Mouse (Mus musculus): Measurements from ENCODE around the gene Bzw1. TPM values are rescaled to one million over a fixed set of nuclear protein-coding genes. Genes with fewer than 3 reads are reported as not detected.

Bzw1 gene
- polyA plus RNA-seq, 1 experiment from 2014 or later, result 595 TPM

- Histone ChIP-seq H3K27ac (replicated peaks; ENCODE audit: low read depth, low read length) (no peak overlapping the region), H3K9ac (replicated peaks; ENCODE audit: low read length) (peak overlapping the region; percentile 99), H3K4me3 (ENCODE audit: low read depth, low read length) (peak overlapping the region; percentile 100), H3K36me3 (replicated peaks; ENCODE audit: control insufficient read depth, insufficient read depth, low read depth, low read length) (peaks cover 6% of the 10 kb centered on the region), H3K9me3 (replicated peaks; ENCODE audit: control insufficient read depth, low read length) (no peaks in the 10 kb centered on the region), H3K4me2 (ENCODE audit: low read depth, low read length) (peak overlapping the region; percentile 66), H3K4me1 (ENCODE audit: control insufficient read depth, insufficient read depth, low read length) (no peaks in the 10 kb centered on the region), H3K27me3 (ENCODE audit: control insufficient read depth, insufficient read depth, low read length) (no peaks in the 10 kb centered on the region)
- ATAC-seq (replicated peaks; ENCODE audit: insufficient number of reproducible peaks, low FRiP score, low TSS enrichment, low read depth) (no peak), DNase-seq (ENCODE audit: low spot score) (no peak)
- 46% methylated on average over 19 of the region's 19 CpGs for WGBS
These were observed 1.1 kb upstream of the Bzw1 start for GRCm38 (mm10) chr1:58391421-58392267.

- peak overlapping the region; percentile 99 for H3K9ac ChIP-seq (replicated peaks; ENCODE audit: low read length)
- no peaks in the 10 kb centered on the region for H3K27me3 ChIP-seq (ENCODE audit: control insufficient read depth, insufficient read depth, low read length)
- 1% methylated on average over 16 of the region's 16 CpGs for WGBS
- peak overlapping the region; percentile 66 for H3K4me2 ChIP-seq (ENCODE audit: low read depth, low read length)
- peak overlapping the region; percentile 100 for H3K4me3 ChIP-seq (ENCODE audit: low read depth, low read length)
- no peaks in the 10 kb centered on the region for H3K4me1 ChIP-seq (ENCODE audit: control insufficient read depth, insufficient read depth, low read length)
- H3K27ac ChIP-seq (replicated peaks; ENCODE audit: low read depth, low read length), result peak overlapping the region; percentile 98
- DNase-seq (ENCODE audit: low spot score) (peak; percentile 68), ATAC-seq (replicated peaks; ENCODE audit: insufficient number of reproducible peaks, low FRiP score, low TSS enrichment, low read depth) (no peak)
- H3K36me3 ChIP-seq (replicated peaks; ENCODE audit: control insufficient read depth, insufficient read depth, low read depth, low read length), result peaks cover 6% of the 10 kb centered on the region
- no peaks in the 10 kb centered on the region for H3K9me3 ChIP-seq (replicated peaks; ENCODE audit: control insufficient read depth, low read length)
These were observed 438 bp upstream of the Bzw1 start for GRCm38 (mm10) chr1:58392268-58392651.

GRCm38 (mm10) chr1:58393284-58394195 lies 842 bp downstream of the Bzw1 start:
- Histone ChIP-seq H3K36me3 (replicated peaks; ENCODE audit: control insufficient read depth, insufficient read depth, low read depth, low read length) (peaks cover 8% of the 10 kb centered on the region), H3K9me3 (replicated peaks; ENCODE audit: control insufficient read depth, low read length) (no peaks in the 10 kb centered on the region), H3K9ac (replicated peaks; ENCODE audit: low read length) (peak overlapping the region; percentile 99), H3K27ac (replicated peaks; ENCODE audit: low read depth, low read length) (peak overlapping the region; percentile 98), H3K4me1 (ENCODE audit: control insufficient read depth, insufficient read depth, low read length) (no peaks in the 10 kb centered on the region), H3K4me2 (ENCODE audit: low read depth, low read length) (peak overlapping the region; percentile 41), H3K4me3 (ENCODE audit: low read depth, low read length) (peak overlapping the region; percentile 100), H3K27me3 (ENCODE audit: control insufficient read depth, insufficient read depth, low read length) (no peaks in the 10 kb centered on the region)
- ATAC-seq (replicated peaks; ENCODE audit: insufficient number of reproducible peaks, low FRiP score, low TSS enrichment, low read depth), result peak; percentile 60
- WGBS, result under 1% methylated on average over 56 of the region's 90 CpGs
- peak; percentile 49 for DNase-seq (ENCODE audit: low spot score)

GRCm38 (mm10) chr1:58395341-58395740 lies 2.6 kb downstream of the Bzw1 start:
- ATAC-seq (replicated peaks; ENCODE audit: insufficient number of reproducible peaks, low FRiP score, low TSS enrichment, low read depth) (no peak), DNase-seq (ENCODE audit: low spot score) (no peak)
- Histone ChIP-seq H3K4me2 (ENCODE audit: low read depth, low read length) (no peak overlapping the region), H3K9me3 (replicated peaks; ENCODE audit: control insufficient read depth, low read length) (no peaks in the 10 kb centered on the region), H3K27me3 (ENCODE audit: control insufficient read depth, insufficient read depth, low read length) (no peaks in the 10 kb centered on the region), H3K27ac (replicated peaks; ENCODE audit: low read depth, low read length) (no peak overlapping the region), H3K4me1 (ENCODE audit: control insufficient read depth, insufficient read depth, low read length) (no peaks in the 10 kb centered on the region), H3K9ac (replicated peaks; ENCODE audit: low read length) (no peak overlapping the region), H3K4me3 (ENCODE audit: low read depth, low read length) (no peak overlapping the region), H3K36me3 (replicated peaks; ENCODE audit: control insufficient read depth, insufficient read depth, low read depth, low read length) (peaks cover 14% of the 10 kb centered on the region)
- WGBS, result 95% methylated on average over 3 of the region's 3 CpGs

GRCm38 (mm10) chr1:58396179-58396578 lies 3.5 kb downstream of the Bzw1 start:
- Histone ChIP-seq H3K9ac (replicated peaks; ENCODE audit: low read length) (no peak overlapping the region), H3K9me3 (replicated peaks; ENCODE audit: control insufficient read depth, low read length) (no peaks in the 10 kb centered on the region), H3K4me3 (ENCODE audit: low read depth, low read length) (no peak overlapping the region), H3K36me3 (replicated peaks; ENCODE audit: control insufficient read depth, insufficient read depth, low read depth, low read length) (peaks cover 14% of the 10 kb centered on the region), H3K27me3 (ENCODE audit: control insufficient read depth, insufficient read depth, low read length) (no peaks in the 10 kb centered on the region), H3K4me1 (ENCODE audit: control insufficient read depth, insufficient read depth, low read length) (no peaks in the 10 kb centered on the region), H3K27ac (replicated peaks; ENCODE audit: low read depth, low read length) (no peak overlapping the region), H3K4me2 (ENCODE audit: low read depth, low read length) (no peak overlapping the region)
- WGBS, result 100% methylated on average over 1 of the region's 1 CpGs
- no peak for DNase-seq (ENCODE audit: low spot score)
- no peak for ATAC-seq (replicated peaks; ENCODE audit: insufficient number of reproducible peaks, low FRiP score, low TSS enrichment, low read depth)

GRCm38 (mm10) chr1:58397731-58398130 lies 5.0 kb downstream of the Bzw1 start:
- no peak for ATAC-seq (replicated peaks; ENCODE audit: insufficient number of reproducible peaks, low FRiP score, low TSS enrichment, low read depth)
- Histone ChIP-seq H3K4me3 (ENCODE audit: low read depth, low read length) (no peak overlapping the region), H3K4me1 (ENCODE audit: control insufficient read depth, insufficient read depth, low read length) (no peaks in the 10 kb centered on the region), H3K27ac (replicated peaks; ENCODE audit: low read depth, low read length) (no peak overlapping the region), H3K27me3 (ENCODE audit: control insufficient read depth, insufficient read depth, low read length) (no peaks in the 10 kb centered on the region), H3K4me2 (ENCODE audit: low read depth, low read length) (no peak overlapping the region), H3K9ac (replicated peaks; ENCODE audit: low read length) (no peak overlapping the region), H3K9me3 (replicated peaks; ENCODE audit: control insufficient read depth, low read length) (no peaks in the 10 kb centered on the region), H3K36me3 (replicated peaks; ENCODE audit: control insufficient read depth, insufficient read depth, low read depth, low read length) (peaks cover 20% of the 10 kb centered on the region)
- DNase-seq (ENCODE audit: low spot score), result no peak
- WGBS, result 94% methylated on average over 6 of the region's 6 CpGs

GRCm38 (mm10) chr1:58401396-58401795 lies 8.7 kb downstream of the Bzw1 start:
- H3K9me3 ChIP-seq (replicated peaks; ENCODE audit: control insufficient read depth, low read length), result no peaks in the 10 kb centered on the region
- H3K27ac ChIP-seq (replicated peaks; ENCODE audit: low read depth, low read length), result no peak overlapping the region
- H3K4me3 ChIP-seq (ENCODE audit: low read depth, low read length), result no peak overlapping the region
- DNase-seq (ENCODE audit: low spot score), result no peak
- H3K4me2 ChIP-seq (ENCODE audit: low read depth, low read length), result no peak overlapping the region
- H3K9ac ChIP-seq (replicated peaks; ENCODE audit: low read length), result no peak overlapping the region
- WGBS, result 92% methylated on average over 6 of the region's 6 CpGs
- no peaks in the 10 kb centered on the region for H3K27me3 ChIP-seq (ENCODE audit: control insufficient read depth, insufficient read depth, low read length)
- H3K4me1 ChIP-seq (ENCODE audit: control insufficient read depth, insufficient read depth, low read length), result no peaks in the 10 kb centered on the region
- no peak for ATAC-seq (replicated peaks; ENCODE audit: insufficient number of reproducible peaks, low FRiP score, low TSS enrichment, low read depth)
- H3K36me3 ChIP-seq (replicated peaks; ENCODE audit: control insufficient read depth, insufficient read depth, low read depth, low read length), result peaks cover 21% of the 10 kb centered on the region

GRCm38 (mm10) chr1:58403745-58404144 lies 11.0 kb downstream of the Bzw1 start:
- ATAC-seq (replicated peaks; ENCODE audit: insufficient number of reproducible peaks, low FRiP score, low TSS enrichment, low read depth) (no peak), DNase-seq (ENCODE audit: low spot score) (no peak)
- Histone ChIP-seq H3K27me3 (ENCODE audit: control insufficient read depth, insufficient read depth, low read length) (no peaks in the 10 kb centered on the region), H3K4me1 (ENCODE audit: control insufficient read depth, insufficient read depth, low read length) (no peaks in the 10 kb centered on the region), H3K36me3 (replicated peaks; ENCODE audit: control insufficient read depth, insufficient read depth, low read depth, low read length) (peaks cover 17% of the 10 kb centered on the region), H3K4me3 (ENCODE audit: low read depth, low read length) (no peak overlapping the region), H3K9ac (replicated peaks; ENCODE audit: low read length) (no peak overlapping the region), H3K9me3 (replicated peaks; ENCODE audit: control insufficient read depth, low read length) (no peaks in the 10 kb centered on the region), H3K27ac (replicated peaks; ENCODE audit: low read depth, low read length) (no peak overlapping the region), H3K4me2 (ENCODE audit: low read depth, low read length) (no peak overlapping the region)
- 94% methylated on average over 5 of the region's 5 CpGs for WGBS
